Mouse (Mus musculus) lung, adult 2 months (tissue): ENCODE measurements at regions not wholly inside any gene's neighbourhood (a gene's known extent, or its start where the extent isn't known, plus 50 kb on each side); places are given as distances from the start of the nearest gene placed in this dataset.

Experiments used
- CTCF ChIP-seq: fragments of 200-500 bp; IDR thresholded peaks from 2 replicates; pipeline ENCODE4 v1.5.1; 2011; ENCODE audit warnings: mild to moderate bottlenecking, low read length, control low read depth; ENCODE audit not compliant: insufficient read depth
- POLR2A ChIP-seq: fragments of 200-500 bp; IDR thresholded peaks from 2 replicates; pipeline ENCODE4 v1.6.1; 2011; ENCODE audit warnings: low read depth, mild to moderate bottlenecking, control low read depth, low read length, borderline replicate concordance; ENCODE audit errors: extremely low read depth

GRCm38 (mm10) chr17:88127126-88127525 is 62.0 kb upstream of the Fbxo11 start:
- TF ChIP-seq CTCF (no peak), POLR2A (no peak)
